Mouse (Mus musculus) limb, embryonic 14.5 days (tissue): Measurements from ENCODE around the gene Olfml2a. TPM values are rescaled to one million over a fixed set of nuclear protein-coding genes. Genes with fewer than 3 reads are reported as not detected.

Experiments used
- ATAC-seq: fragments of 200-750 bp; cut with Nextera tagmentation; 2 replicates; pipeline ENCODE4 v1.8.0; 2017; ENCODE audit warnings: low read depth, moderate number of reproducible peaks, moderate TSS enrichment; ENCODE audit not compliant: low FRiP score
- DNase-seq: peaks from one replicate; pipeline ENCODE4 v3.0.0-alpha.2; 2015; ENCODE audit warnings: low spot score
- H3K27ac ChIP-seq: fragments of 300-500 bp; sonication (generic); replicated peaks from 2 replicates; pipeline ENCODE4 v1.5.1; 2014; ENCODE audit warnings: low read depth, mild to moderate bottlenecking, low read length, moderate library complexity, mixed read lengths
- H3K27me3 ChIP-seq: fragments of 300-500 bp; sonication (generic); 2 replicates; pipeline ENCODE4 v1.6.1; 2014; ENCODE audit warnings: low read length, mixed read lengths; ENCODE audit not compliant: control insufficient read depth, insufficient read depth
- H3K36me3 ChIP-seq: fragments of 300-500 bp; sonication (generic); 2 replicates; pipeline ENCODE4 v1.6.1; 2014; ENCODE audit warnings: mild to moderate bottlenecking, low read length, moderate library complexity, mixed read lengths; ENCODE audit not compliant: control insufficient read depth, insufficient read depth
- H3K4me1 ChIP-seq: fragments of 300-500 bp; sonication (generic); 2 replicates; pipeline ENCODE4 v1.6.1; 2014; ENCODE audit warnings: antibody characterized with exemption, low read length, mixed read lengths; ENCODE audit not compliant: control insufficient read depth, insufficient read depth
- H3K4me2 ChIP-seq: fragments of 300-500 bp; sonication (generic); replicated peaks from 2 replicates; pipeline ENCODE4 v1.6.1; 2014; ENCODE audit warnings: low read depth, mild to moderate bottlenecking, low read length, moderate library complexity; ENCODE audit not compliant: severe bottlenecking
- H3K4me3 ChIP-seq: fragments of 300-500 bp; sonication (generic); replicated peaks from 2 replicates; pipeline ENCODE4 v1.5.1; 2014; ENCODE audit warnings: low read length
- H3K9ac ChIP-seq: fragments of 300-500 bp; sonication (generic); 2 replicates; pipeline ENCODE4 v1.6.1; 2014; ENCODE audit warnings: mild to moderate bottlenecking, low read depth, low read length, moderate library complexity; ENCODE audit not compliant: severe bottlenecking
- H3K9me3 ChIP-seq: fragments of 300-500 bp; sonication (generic); 2 replicates; pipeline ENCODE4 v1.6.1; 2016; ENCODE audit warnings: low read length; ENCODE audit not compliant: control insufficient read depth
- POLR2A ChIP-seq: fragments of 200-500 bp; IDR thresholded peaks from 2 replicates; pipeline ENCODE4 v1.8.0; 2012; ENCODE audit warnings: inconsistent platforms, mild to moderate bottlenecking, moderate library complexity, borderline replicate concordance; ENCODE audit not compliant: insufficient read depth, insufficient read length; ENCODE audit errors: extremely low read depth
- WGBS: fragments of 180-500 bp; shearing (Covaris S2); extraction: QIAGEN DNeasy Blood & Tissue Kit; methylation state at CpG from one replicate; pipeline ENCODE4 v1.1.7; 2014; 5-methylcytosine and 5-hydroxymethylcytosine counted together
- polyA plus RNA-seq, 2 experiments: library from polyadenylated mRNA; depleted of rRNA in 1 of 2; stranded (reverse) in 1 of 2; unstranded in 1 of 2; fragments of >200 nt; fragmentation: Nextera tagmentation in 1 of 2; extraction: Ambion mirVana in 1 of 2; gene quantifications; 2 replicates each; pipeline versions ENCODE4 v1.2.1 to v1.2.3; 2012 to 2014

The Olfml2a gene
- polyA plus RNA-seq, 2 experiments = 7.6 to 7.8 TPM

DNA sequence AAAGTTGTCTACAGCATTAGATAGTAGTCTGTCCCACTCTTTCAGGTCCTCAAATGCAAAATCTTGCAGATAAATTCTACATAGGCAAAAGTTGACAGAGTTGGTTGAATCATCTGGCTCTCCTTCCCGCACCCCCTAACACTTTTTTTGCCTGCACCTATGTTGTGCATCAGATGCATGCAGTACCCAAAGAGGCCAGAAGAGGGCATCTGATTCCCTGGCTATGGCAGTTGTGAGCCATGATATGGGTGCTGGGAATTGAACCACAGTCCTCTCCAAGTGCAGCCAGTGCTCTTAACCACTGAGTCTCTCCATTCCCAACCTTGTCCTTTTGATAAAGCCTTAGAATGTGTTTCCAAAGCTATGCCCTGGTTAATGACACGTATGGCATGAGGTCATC is 51.7 kb downstream of the Olfml2a start:
- Histone ChIP-seq H3K4me1 (no peaks in the 10 kb centered on the region), H3K9ac (no peak overlapping the region), H3K9me3 (no peaks in the 10 kb centered on the region), H3K4me3 (no peak overlapping the region), H3K27ac (no peak overlapping the region), H3K4me2 (no peak overlapping the region), H3K36me3 (no peaks in the 10 kb centered on the region), H3K27me3 (no peaks in the 10 kb centered on the region)
- DNase-seq (no peak), ATAC-seq (no peak)
- WGBS = 98% methylated on average over 2 of the region's 2 CpGs
- TF ChIP-seq POLR2A = no peak

DNA sequence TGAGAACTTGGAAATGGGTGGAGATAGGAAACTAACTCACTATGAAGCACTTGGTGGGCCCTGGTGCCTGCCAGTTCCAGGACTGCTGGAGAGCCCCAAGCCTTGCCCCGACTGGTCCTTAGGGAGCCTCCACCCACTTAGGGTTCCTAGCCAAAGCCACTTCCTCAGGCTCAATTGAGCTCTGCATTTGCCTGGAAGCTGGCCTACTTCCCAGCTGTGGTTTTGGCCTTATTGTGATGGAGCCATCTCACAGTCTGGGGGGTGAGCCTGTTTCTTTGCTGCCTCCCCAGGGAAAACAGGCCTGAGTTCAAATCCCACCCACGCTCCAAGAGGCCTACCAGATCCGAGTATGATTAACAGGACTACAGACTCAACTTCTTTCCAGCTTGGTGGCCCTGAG is 54.8 kb downstream of the Olfml2a start:
- no peak overlapping the region for H3K4me2 ChIP-seq
- ATAC-seq (no peak), DNase-seq (no peak)
- no peaks in the 10 kb centered on the region for H3K36me3 ChIP-seq
- 78% methylated on average over 3 of the region's 3 CpGs for WGBS
- TF ChIP-seq POLR2A = no peak
- H3K4me3 ChIP-seq = no peak overlapping the region
- no peak overlapping the region for H3K9ac ChIP-seq
- no peaks in the 10 kb centered on the region for H3K9me3 ChIP-seq
- H3K27me3 ChIP-seq = no peaks in the 10 kb centered on the region
- H3K27ac ChIP-seq = no peak overlapping the region
- H3K4me1 ChIP-seq = no peaks in the 10 kb centered on the region

DNA sequence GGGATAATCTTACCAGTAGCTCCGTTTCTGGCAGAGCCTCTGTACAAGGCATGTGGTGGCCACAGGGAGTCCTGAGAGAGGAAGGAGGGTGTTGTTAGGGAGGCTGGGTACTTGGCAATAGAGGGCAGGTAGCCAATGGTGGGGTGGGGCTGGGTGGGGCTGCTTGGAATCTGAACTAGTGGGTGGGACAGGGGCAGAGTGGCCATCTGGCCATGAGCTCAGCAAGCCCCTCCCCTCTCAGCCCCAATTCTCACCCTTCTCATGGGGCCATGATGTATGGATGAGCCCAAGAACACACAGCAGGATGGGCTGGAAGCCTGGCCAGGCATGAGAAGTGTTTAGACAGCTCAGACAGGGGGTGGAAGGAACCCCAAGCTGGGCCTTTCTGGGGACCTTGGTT is 55.6 kb downstream of the Olfml2a start:
- ATAC-seq (no peak), DNase-seq (no peak)
- no peak overlapping the region for H3K9ac ChIP-seq
- H3K4me1 ChIP-seq = no peaks in the 10 kb centered on the region
- no peak overlapping the region for H3K27ac ChIP-seq
- H3K4me3 ChIP-seq = no peak overlapping the region
- H3K27me3 ChIP-seq = no peaks in the 10 kb centered on the region
- no peaks in the 10 kb centered on the region for H3K36me3 ChIP-seq
- H3K9me3 ChIP-seq = no peaks in the 10 kb centered on the region
- no peak overlapping the region for H3K4me2 ChIP-seq
- 47% methylated on average over 1 of the region's 1 CpGs for WGBS
- no peak for TF ChIP-seq POLR2A

- H3K9ac ChIP-seq = no peak overlapping the region
- 77% methylated on average over 6 of the region's 6 CpGs for WGBS
- H3K4me3 ChIP-seq = no peak overlapping the region
- no peak for ATAC-seq
- no peaks in the 10 kb centered on the region for H3K27me3 ChIP-seq
- H3K36me3 ChIP-seq = no peaks in the 10 kb centered on the region
- H3K4me1 ChIP-seq = no peaks in the 10 kb centered on the region
- no peak overlapping the region for H3K4me2 ChIP-seq
- TF ChIP-seq POLR2A = no peak
- peak; percentile 47 for DNase-seq
- no peak overlapping the region for H3K27ac ChIP-seq
- no peaks in the 10 kb centered on the region for H3K9me3 ChIP-seq
Observed at GRCm38 (mm10) chr2:38987803-38988510, 56.2 kb downstream of the Olfml2a start.

GRCm38 (mm10) chr2:38988929-38989328 is 57.2 kb downstream of the Olfml2a start:
- ATAC-seq (no peak), DNase-seq (no peak)
- Histone ChIP-seq H3K4me3 (no peak overlapping the region), H3K9me3 (no peaks in the 10 kb centered on the region), H3K36me3 (no peaks in the 10 kb centered on the region), H3K9ac (no peak overlapping the region), H3K27me3 (no peaks in the 10 kb centered on the region), H3K4me2 (no peak overlapping the region), H3K27ac (no peak overlapping the region), H3K4me1 (no peaks in the 10 kb centered on the region)
- 91% methylated on average over 2 of the region's 2 CpGs for WGBS
- no peak for TF ChIP-seq POLR2A
